Mouse (Mus musculus) embryonic facial prominence, embryonic 11.5 days (tissue): ENCODE results near the gene Ahdc1. TPM values are rescaled to one million over a fixed set of nuclear protein-coding genes. Genes with fewer than 3 reads are reported as not detected.

Source experiments
- ATAC-seq: fragments of 200-750 bp; cut with Nextera tagmentation; replicated peaks from 2 replicates; pipeline ENCODE4 v1.8.0; 2017; ENCODE audit warnings: low read depth; ENCODE audit not compliant: insufficient number of reproducible peaks, low FRiP score, low TSS enrichment
- DNase-seq: peaks from one replicate; pipeline ENCODE4 v3.0.0-alpha.2; 2015; ENCODE audit warnings: low spot score
- H3K27ac ChIP-seq: fragments of 300-500 bp; sonication (generic); replicated peaks from 2 replicates; pipeline ENCODE4 v1.5.1; 2014; ENCODE audit warnings: mild to moderate bottlenecking, low read depth, low read length, control low read depth
- H3K27me3 ChIP-seq: fragments of 300-500 bp; sonication (generic); 2 replicates; pipeline ENCODE4 v1.6.1; 2014; ENCODE audit warnings: mild to moderate bottlenecking, low read length, moderate library complexity, mixed read lengths; ENCODE audit not compliant: control insufficient read depth, insufficient read depth
- H3K36me3 ChIP-seq: fragments of 300-500 bp; sonication (generic); replicated peaks from 2 replicates; pipeline ENCODE4 v1.6.1; 2014; ENCODE audit warnings: low read depth, mild to moderate bottlenecking, low read length, moderate library complexity, mixed read lengths; ENCODE audit not compliant: control insufficient read depth, insufficient read depth
- H3K4me1 ChIP-seq: fragments of 300-500 bp; sonication (generic); 2 replicates; pipeline ENCODE4 v1.6.1; 2014; ENCODE audit warnings: low read length, mixed read lengths; ENCODE audit not compliant: control insufficient read depth, insufficient read depth
- H3K4me2 ChIP-seq: fragments of 300-500 bp; sonication (generic); 2 replicates; pipeline ENCODE4 v1.6.1; 2014; ENCODE audit warnings: low read depth, mild to moderate bottlenecking, control low read depth, low read length, moderate library complexity
- H3K4me3 ChIP-seq: fragments of 300-500 bp; sonication (generic); 2 replicates; pipeline ENCODE4 v1.5.1; 2014; ENCODE audit warnings: low read depth, low read length, control low read depth
- H3K9ac ChIP-seq: fragments of 300-500 bp; sonication (generic); replicated peaks from 2 replicates; pipeline ENCODE4 v1.6.1; 2014; ENCODE audit warnings: mild to moderate bottlenecking, control low read depth, low read length
- H3K9me3 ChIP-seq: fragments of 300-500 bp; sonication (generic); replicated peaks from 2 replicates; pipeline ENCODE4 v1.6.1; 2016; ENCODE audit warnings: mild to moderate bottlenecking, low read length, inconsistent platforms, mixed read lengths; ENCODE audit not compliant: control insufficient read depth
- WGBS: fragments of 180-500 bp; shearing (Covaris S2); extraction: QIAGEN DNeasy Blood & Tissue Kit; methylation state at CpG from one replicate; pipeline ENCODE4 v1.1.7; 2014; 5-methylcytosine and 5-hydroxymethylcytosine counted together
- polyA plus RNA-seq: library from polyadenylated mRNA; unstranded; fragments of >200 nt; fragmentation: Nextera tagmentation; extraction: Ambion mirVana; gene quantifications from 2 replicates; pipeline ENCODE4 v1.2.1, GENCODE M21; 2014

The Ahdc1 gene
- polyA plus RNA-seq, 1 experiment from 2014 or later: 6.6 TPM

DNA sequence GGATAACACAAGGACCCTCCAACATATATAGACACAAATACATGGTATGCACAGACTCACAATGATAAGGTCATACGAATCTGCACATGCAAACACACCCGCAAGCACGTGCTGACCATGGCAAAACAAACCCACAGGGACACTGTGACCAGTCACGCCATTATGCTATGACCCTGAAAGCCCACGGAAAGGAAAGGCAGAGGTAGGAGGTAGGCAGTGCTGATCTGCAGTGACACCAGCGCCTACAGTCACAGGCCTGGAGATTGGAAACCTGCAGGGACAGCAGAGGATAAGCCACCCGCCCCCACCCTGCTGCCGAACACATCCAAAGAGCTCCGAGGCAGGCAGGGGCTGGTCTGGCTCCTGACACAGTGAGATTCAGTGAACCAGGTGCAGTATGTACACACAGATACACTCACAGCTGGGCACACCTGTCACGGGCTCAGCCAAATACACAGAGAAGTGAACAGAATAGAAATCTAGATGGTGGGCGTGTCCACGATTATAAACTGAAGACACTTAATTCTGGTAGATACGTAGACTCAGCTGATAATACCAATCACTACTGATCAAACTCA is 42.0 kb downstream of the Ahdc1 start:
- no peak overlapping the region for H3K9ac ChIP-seq
- H3K27ac ChIP-seq: no peak overlapping the region
- H3K4me1 ChIP-seq: peaks cover 38% of the 10 kb centered on the region
- no peaks in the 10 kb centered on the region for H3K9me3 ChIP-seq
- DNase-seq (no peak), ATAC-seq (no peak)
- H3K27me3 ChIP-seq: no peaks in the 10 kb centered on the region
- H3K4me3 ChIP-seq: no peak overlapping the region
- 85% methylated on average over 13 of the region's 13 CpGs for WGBS
- H3K36me3 ChIP-seq: no peaks in the 10 kb centered on the region
- H3K4me2 ChIP-seq: no peak overlapping the region

DNA sequence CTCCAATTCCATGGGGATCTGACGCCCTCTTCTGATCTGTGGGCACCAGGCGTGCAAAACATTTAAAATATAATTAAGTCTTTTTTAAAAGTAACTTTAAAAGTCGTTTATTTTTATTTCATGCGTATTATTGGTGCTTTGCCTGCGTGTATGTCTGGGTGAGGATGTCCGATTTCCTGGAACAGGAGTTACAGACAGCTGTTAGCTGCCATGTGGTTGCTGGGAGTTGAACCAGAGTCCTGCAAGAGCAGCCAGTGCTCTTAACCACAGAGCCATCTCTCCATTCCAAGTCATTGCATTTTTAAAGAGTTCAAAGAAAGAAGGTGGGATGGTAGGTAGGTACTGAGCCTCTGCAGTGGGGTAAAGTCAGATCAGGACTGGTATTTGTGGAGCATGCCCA is 43.5 kb downstream of the Ahdc1 start:
- Histone ChIP-seq H3K4me2 (no peak overlapping the region), H3K36me3 (no peaks in the 10 kb centered on the region), H3K9ac (no peak overlapping the region), H3K4me3 (no peak overlapping the region), H3K4me1 (peaks cover 35% of the 10 kb centered on the region), H3K27me3 (no peaks in the 10 kb centered on the region), H3K9me3 (no peaks in the 10 kb centered on the region), H3K27ac (no peak overlapping the region)
- no peak for DNase-seq
- 74% methylated on average over 6 of the region's 6 CpGs for WGBS
- no peak for ATAC-seq

DNA sequence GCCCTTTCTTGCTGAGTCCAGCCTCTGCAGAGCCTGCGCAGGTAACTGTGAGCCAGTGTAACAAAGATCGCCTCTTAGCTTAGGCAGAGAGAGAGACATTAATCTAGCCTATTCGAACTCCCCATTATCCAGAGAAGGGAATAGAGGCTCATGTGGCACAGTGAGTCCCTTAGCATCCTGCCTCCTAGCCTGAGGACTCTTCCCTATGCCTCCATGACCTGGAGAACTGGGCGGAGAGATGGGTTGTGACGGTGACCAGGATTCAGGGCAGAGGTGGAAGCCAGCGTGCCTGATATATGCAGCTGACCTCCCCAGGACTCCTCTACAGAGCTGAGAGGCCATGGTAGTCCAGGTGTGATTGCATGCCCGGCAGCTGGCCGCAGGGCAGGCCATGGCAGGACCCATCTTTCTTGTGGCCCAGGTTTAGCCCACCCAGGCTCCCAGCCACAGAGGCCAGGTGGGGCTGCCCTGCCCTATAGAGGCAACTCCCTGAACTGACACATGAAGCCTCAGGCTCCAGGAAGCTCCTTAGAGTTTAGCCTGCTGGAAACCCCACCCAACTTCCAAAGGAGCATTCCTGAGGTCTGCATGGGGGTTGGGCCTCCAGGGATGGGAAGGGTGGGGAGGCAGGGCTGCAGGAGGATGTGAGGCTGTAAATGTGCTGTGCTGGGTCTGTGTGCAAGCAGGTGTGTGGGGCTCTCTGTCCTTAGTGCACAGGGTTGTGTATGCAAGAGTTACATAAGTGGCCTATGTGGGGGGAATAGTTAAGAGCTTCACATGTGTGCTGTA is 44.3 kb downstream of the Ahdc1 start:
- H3K27ac ChIP-seq: peak overlapping the region; percentile 65; the same call in 1 of the 2 replicates
- no peaks in the 10 kb centered on the region for H3K27me3 ChIP-seq
- 70% methylated on average over 8 of the region's 8 CpGs for WGBS
- H3K4me3 ChIP-seq: no peak overlapping the region
- no peak overlapping the region; the same call in 1 of the 2 replicates for H3K4me2 ChIP-seq
- no peaks in the 10 kb centered on the region for H3K9me3 ChIP-seq
- peak; percentile 10; the same call in 1 of the 2 replicates for ATAC-seq
- no peak for DNase-seq
- no peak overlapping the region for H3K9ac ChIP-seq
- peaks cover 35% of the 10 kb centered on the region for H3K4me1 ChIP-seq
- no peaks in the 10 kb centered on the region for H3K36me3 ChIP-seq

DNA sequence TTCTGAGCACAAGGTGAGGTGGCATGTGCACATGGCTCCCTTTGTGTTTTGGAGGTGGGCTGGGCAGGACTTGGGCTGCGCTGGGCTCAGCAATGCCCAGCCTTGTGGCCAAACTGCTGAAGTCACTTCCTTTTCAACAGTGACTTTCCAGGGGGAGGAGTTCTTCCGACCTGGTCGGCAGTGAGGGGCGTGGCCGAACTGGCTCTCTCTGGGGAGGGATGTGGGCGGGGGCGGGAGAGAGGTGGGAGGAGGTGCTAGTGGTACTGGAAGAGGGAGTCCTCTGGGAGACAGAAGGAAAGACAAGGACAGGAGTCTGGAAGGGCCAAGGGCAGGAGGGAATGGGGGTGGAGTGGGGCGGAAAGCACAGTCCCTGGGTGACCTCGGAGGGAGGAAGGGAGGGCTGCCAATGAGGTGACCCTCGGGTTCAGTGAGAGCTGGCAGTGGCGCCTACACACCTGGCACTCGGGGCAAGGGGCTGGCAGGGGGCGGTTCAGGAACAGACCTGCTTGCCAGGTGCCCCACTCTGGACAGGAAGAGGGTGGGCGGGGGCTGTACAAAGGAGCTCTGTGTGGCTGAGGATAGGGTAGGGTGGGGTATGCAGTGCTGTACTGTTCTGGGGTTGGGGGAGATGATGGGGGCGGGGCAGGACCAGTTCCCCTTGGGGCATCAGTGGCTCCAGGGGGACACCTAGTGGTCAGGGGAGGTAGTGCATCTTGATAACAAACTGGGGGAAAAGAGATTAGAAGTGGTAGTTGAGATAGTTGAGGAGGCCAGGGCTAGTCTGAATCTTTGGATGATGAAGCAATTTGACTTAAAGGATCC is 45.2 kb downstream of the Ahdc1 start:
- H3K4me3 ChIP-seq: no peak overlapping the region
- peak overlapping the region; percentile 65; the same call in 1 of the 2 replicates for H3K27ac ChIP-seq

DNA sequence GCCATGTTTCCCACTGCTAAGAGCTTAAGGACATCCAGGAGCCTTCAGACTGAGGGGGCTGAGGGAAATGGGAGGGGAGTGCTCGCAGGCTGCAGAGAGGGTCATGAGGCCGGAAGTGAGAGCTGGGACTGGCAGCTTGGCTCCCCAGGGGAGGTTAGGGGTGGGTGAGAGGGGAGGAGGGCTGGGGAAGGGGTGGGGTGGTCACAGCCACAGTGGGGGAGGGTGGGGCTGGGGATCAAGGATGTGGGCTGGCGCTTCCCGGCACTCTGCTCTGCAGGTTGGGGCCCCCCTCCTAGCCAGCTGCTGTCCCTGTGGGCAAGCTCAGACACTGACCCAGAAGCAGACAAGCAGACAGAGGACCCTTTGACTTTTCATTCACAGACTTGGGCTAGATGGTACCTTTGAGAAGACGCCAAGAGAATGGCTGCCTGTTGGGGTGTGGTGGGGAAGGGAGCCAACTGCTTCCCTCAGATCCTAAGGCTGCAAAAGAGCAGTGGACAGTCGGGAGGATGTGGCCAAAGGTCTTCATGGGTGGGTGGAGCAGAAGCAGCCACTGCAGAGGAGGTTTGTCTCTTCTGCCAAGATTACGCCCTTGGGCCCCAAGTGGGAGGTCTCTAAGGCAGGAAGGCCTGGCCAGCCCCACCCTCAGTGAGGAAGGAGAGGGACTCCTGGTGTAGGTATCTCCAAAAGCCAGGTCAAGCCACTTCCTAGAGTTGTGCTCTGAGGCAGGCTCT is 46.5 kb downstream of the Ahdc1 start:
- Histone ChIP-seq H3K27ac (peak overlapping the region; percentile 35; the same call in 1 of the 2 replicates), H3K4me2 (peak overlapping the region; percentile 10; the same call in 1 of the 2 replicates), H3K36me3 (peaks cover 13% of the 10 kb centered on the region), H3K27me3 (no peaks in the 10 kb centered on the region), H3K4me3 (no peak overlapping the region), H3K9ac (0 out of 2 replicates have a peak overlapping the region, but pooled peaks have one; percentile 22), H3K9me3 (no peaks in the 10 kb centered on the region), H3K4me1 (peaks cover 20% of the 10 kb centered on the region)
- no peak for DNase-seq
- 17% methylated on average over 7 of the region's 7 CpGs for WGBS
- no peak for ATAC-seq

More for the DNA sequence above, 45.2 kb downstream of the Ahdc1 start:
- DNase-seq (peak; percentile 83), ATAC-seq (peak; percentile 79)
- Histone ChIP-seq H3K4me2 (peak overlapping the region; percentile 29), H3K9me3 (no peaks in the 10 kb centered on the region), H3K27me3 (no peaks in the 10 kb centered on the region), H3K36me3 (peaks cover 2% of the 10 kb centered on the region; the same call in 1 of the 2 replicates), H3K4me1 (peaks cover 30% of the 10 kb centered on the region), H3K9ac (no peak overlapping the region)
- WGBS: 3% methylated on average over 15 of the region's 15 CpGs

DNA sequence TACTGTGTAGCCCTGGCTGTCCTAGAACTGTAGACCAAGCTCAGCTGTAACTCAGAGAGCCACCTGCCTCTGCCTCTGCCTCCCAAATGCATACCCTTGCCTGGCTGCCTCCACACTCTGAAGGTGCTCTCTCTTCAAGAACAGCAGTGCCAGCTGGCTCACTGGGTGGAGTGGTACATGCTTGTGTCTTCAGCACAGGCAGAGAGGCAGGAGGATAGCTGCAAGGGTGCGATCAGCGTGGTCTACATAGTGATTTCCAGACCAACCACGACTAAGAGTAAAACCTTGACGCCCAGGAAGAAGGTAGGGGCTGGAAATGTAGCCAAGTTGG is 47.0 kb downstream of the Ahdc1 start:
- peaks cover 18% of the 10 kb centered on the region for H3K4me1 ChIP-seq
- H3K9ac ChIP-seq: no peak overlapping the region

DNA sequence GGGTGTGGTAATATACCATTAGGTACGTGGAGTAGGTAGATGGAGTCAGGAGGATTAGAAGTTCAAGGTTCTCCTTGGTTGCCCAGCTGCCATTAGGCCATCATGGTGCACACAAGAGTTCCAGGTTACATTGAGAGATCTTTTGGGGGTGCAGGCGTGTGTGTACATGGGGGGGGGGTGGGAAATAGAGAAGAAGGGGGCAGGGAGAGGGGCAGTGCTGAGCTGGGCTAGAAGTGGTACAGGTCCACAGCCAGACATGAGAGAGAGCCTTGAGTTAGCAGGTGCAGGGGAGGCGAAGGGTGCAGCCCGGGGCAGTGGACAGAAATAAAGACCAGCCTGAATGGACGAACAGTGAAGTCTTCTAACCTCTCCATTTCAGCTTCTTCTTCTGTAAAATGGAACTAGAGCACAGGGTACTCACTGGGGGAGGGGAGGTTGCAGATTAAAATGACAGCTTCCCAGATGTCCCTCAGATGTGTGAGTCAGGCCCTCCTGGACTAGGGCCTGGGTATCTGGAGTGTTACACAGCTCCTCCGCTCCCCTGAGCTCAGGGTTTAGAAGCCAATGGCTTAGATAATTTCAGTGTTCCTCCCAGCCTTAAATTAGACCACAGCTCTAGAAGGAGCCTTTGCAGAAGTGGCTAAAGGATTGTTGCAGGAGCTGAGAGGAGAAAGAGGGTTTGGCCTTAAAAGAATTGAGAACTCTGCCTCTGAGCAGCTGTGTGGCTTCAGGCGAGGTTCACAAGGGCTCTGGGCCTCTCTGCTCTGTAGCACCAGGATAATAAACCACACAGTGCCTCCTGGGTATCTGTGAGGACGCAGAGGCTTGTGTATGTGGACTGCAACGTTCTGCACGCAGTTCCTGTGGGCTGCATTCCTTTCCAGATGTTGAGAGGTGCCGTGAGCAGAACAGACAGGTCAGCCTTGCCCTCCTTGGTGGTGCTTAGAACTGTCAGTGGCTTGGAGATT is 47.7 kb downstream of the Ahdc1 start:
- WGBS: 65% methylated on average over 11 of the region's 11 CpGs
- no peak overlapping the region for H3K27ac ChIP-seq
- H3K9ac ChIP-seq: no peak overlapping the region; the same call in 1 of the 2 replicates
- H3K27me3 ChIP-seq: no peaks in the 10 kb centered on the region
- H3K9me3 ChIP-seq: no peaks in the 10 kb centered on the region
- no peak overlapping the region for H3K4me2 ChIP-seq
- DNase-seq (no peak), ATAC-seq (no peak)
- no peak overlapping the region for H3K4me3 ChIP-seq
- peaks cover 17% of the 10 kb centered on the region for H3K4me1 ChIP-seq
- H3K36me3 ChIP-seq: peaks cover 18% of the 10 kb centered on the region

More for the DNA sequence above, 47.0 kb downstream of the Ahdc1 start:
- DNase-seq (no peak), ATAC-seq (no peak)
- Histone ChIP-seq H3K27me3 (no peaks in the 10 kb centered on the region), H3K9me3 (no peaks in the 10 kb centered on the region), H3K4me2 (no peak overlapping the region), H3K4me3 (no peak overlapping the region), H3K36me3 (peaks cover 16% of the 10 kb centered on the region), H3K27ac (0 out of 2 replicates have a peak overlapping the region, but pooled peaks have one; percentile 35)
- WGBS: 85% methylated on average over 4 of the region's 4 CpGs
